Mouse (Mus musculus) midbrain, embryonic 16.5 days (tissue): ENCODE measurements around the gene Pacs2. TPM values are rescaled to one million over a fixed set of nuclear protein-coding genes. Genes with fewer than 3 reads are reported as not detected.

Source experiments
- ATAC-seq: fragments of 200-750 bp; cut with Nextera tagmentation; 2 replicates; pipeline ENCODE4 v1.8.0; 2017; ENCODE audit warnings: moderate TSS enrichment
- H3K27ac ChIP-seq: fragments of 300-500 bp; sonication (generic); 2 replicates; pipeline ENCODE4 v1.5.1; 2014; ENCODE audit warnings: mild to moderate bottlenecking, low read length, mixed read lengths
- H3K27me3 ChIP-seq: fragments of 300-500 bp; sonication (generic); 2 replicates; pipeline ENCODE4 v1.6.1; 2014; ENCODE audit warnings: low read depth, low read length, mixed read lengths; ENCODE audit not compliant: control insufficient read depth, insufficient read depth
- H3K36me3 ChIP-seq: fragments of 300-500 bp; sonication (generic); 2 replicates; pipeline ENCODE4 v1.6.1; 2014; ENCODE audit warnings: mild to moderate bottlenecking, low read length, moderate library complexity, mixed read lengths; ENCODE audit not compliant: control insufficient read depth, insufficient read depth
- H3K4me1 ChIP-seq: fragments of 300-500 bp; sonication (generic); 2 replicates; pipeline ENCODE4 v1.6.1; 2014; ENCODE audit warnings: mild to moderate bottlenecking, low read length, mixed read lengths; ENCODE audit not compliant: control insufficient read depth, insufficient read depth
- H3K4me2 ChIP-seq: fragments of 300-500 bp; sonication (generic); 2 replicates; pipeline ENCODE4 v1.6.1; 2014; ENCODE audit warnings: mild to moderate bottlenecking, low read length, mixed read lengths
- H3K4me3 ChIP-seq: fragments of 300-500 bp; sonication (generic); 2 replicates; pipeline ENCODE4 v1.5.1; 2014; ENCODE audit warnings: low read depth, mild to moderate bottlenecking, low read length, moderate library complexity, mixed read lengths
- H3K9ac ChIP-seq: fragments of 300-500 bp; sonication (generic); 2 replicates; pipeline ENCODE4 v1.6.1; 2014; ENCODE audit warnings: low read depth, low read length, mixed read lengths
- H3K9me3 ChIP-seq: fragments of 300-500 bp; sonication (generic); replicated peaks from 2 replicates; pipeline ENCODE4 v1.6.1; 2014; ENCODE audit warnings: mild to moderate bottlenecking, low read length, mixed read lengths; ENCODE audit not compliant: control insufficient read depth, poor library complexity, severe bottlenecking
- WGBS: fragments of 180-500 bp; shearing (Covaris S2); extraction: QIAGEN DNeasy Blood & Tissue Kit; methylation state at CpG from one replicate; pipeline ENCODE4 v1.1.7; 2014; 5-methylcytosine and 5-hydroxymethylcytosine counted together
- polyA plus RNA-seq: library from polyadenylated mRNA; unstranded; fragments of >200 nt; fragmentation: Nextera tagmentation; extraction: Ambion mirVana; gene quantifications from 2 replicates; pipeline ENCODE4 v1.2.1, GENCODE M21; 2015

Gene Pacs2
- polyA plus RNA-seq, 1 experiment from 2014 or later: 27.6 TPM

- no peak for ATAC-seq
- Histone ChIP-seq H3K4me3 (peak overlapping the region; percentile 100), H3K4me1 (peaks cover 30% of the 10 kb centered on the region), H3K27ac (no peak overlapping the region), H3K4me2 (peak overlapping the region; percentile 94), H3K36me3 (no peaks in the 10 kb centered on the region), H3K27me3 (no peaks in the 10 kb centered on the region), H3K9ac (peak overlapping the region; percentile 94), H3K9me3 (no peaks in the 10 kb centered on the region)
- WGBS: 36% methylated on average over 6 of the region's 6 CpGs
These were observed 85.3 kb downstream of the Pacs2 start for GRCm38 (mm10) chr12:113099470-113100237.

DNA sequence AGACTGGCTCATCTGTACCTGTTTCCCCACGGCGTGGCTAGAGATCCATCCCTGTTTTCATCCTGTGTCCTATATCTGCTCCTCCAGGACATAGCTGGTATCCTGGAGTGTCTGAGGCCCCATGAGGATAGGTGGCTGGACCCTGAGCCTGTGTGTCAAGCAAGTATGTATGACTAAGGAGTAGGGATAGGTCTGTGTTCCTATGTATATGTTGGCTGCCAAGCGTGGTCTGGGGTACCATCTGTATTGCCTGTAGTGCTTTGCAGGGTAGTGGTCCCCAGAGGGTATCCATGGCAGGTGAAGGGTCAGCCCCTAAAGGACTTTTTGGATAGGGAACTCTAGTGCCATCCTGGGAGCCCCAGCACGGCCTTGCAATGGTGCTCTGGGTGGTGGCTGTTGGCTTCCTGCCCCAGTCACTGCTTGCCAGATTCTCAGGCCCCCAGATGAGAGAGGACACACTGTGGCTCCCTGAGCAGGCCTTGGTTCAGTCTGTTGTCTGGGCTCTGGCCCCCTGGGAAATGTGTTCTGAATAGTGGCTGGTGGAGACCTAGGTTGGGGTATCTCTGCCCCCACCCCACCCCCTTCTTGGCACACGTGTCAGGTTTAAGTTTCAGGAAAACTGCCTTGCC is 86.3 kb downstream of the Pacs2 start:
- WGBS: 76% methylated on average over 5 of the region's 5 CpGs
- no peaks in the 10 kb centered on the region for H3K27me3 ChIP-seq
- H3K4me2 ChIP-seq: no peak overlapping the region; the same call in 1 of the 2 replicates
- no peaks in the 10 kb centered on the region for H3K36me3 ChIP-seq
- no peak overlapping the region for H3K4me3 ChIP-seq
- no peaks in the 10 kb centered on the region for H3K9me3 ChIP-seq
- no peak overlapping the region; the same call in 1 of the 2 replicates for H3K27ac ChIP-seq
- no peak overlapping the region for H3K9ac ChIP-seq
- no peak for ATAC-seq
- peaks cover 30% of the 10 kb centered on the region for H3K4me1 ChIP-seq

- peaks cover 30% of the 10 kb centered on the region for H3K4me1 ChIP-seq
These were observed 87.1 kb downstream of the Pacs2 start for GRCm38 (mm10) chr12:113101251-113101960.

GRCm38 (mm10) chr12:113102461-113102860 is 88.2 kb downstream of the Pacs2 start:
- peak overlapping the region; percentile 16; the same call in 1 of the 2 replicates for H3K9ac ChIP-seq
- no peaks in the 10 kb centered on the region for H3K27me3 ChIP-seq
- H3K4me3 ChIP-seq: no peak overlapping the region
- peaks cover 25% of the 10 kb centered on the region for H3K4me1 ChIP-seq
- H3K36me3 ChIP-seq: no peaks in the 10 kb centered on the region
- H3K9me3 ChIP-seq: no peaks in the 10 kb centered on the region; the same call in 1 of the 2 replicates
- no peak overlapping the region for H3K4me2 ChIP-seq
- ATAC-seq: peak; percentile 29; the same call in 1 of the 2 replicates
- WGBS: 53% methylated on average over 6 of the region's 6 CpGs
- H3K27ac ChIP-seq: no peak overlapping the region

More at GRCm38 (mm10) chr12:113101251-113101960, 87.1 kb downstream of the Pacs2 start:
- Histone ChIP-seq H3K36me3 (no peaks in the 10 kb centered on the region), H3K4me2 (no peak overlapping the region), H3K4me3 (no peak overlapping the region), H3K27me3 (no peaks in the 10 kb centered on the region), H3K9ac (no peak overlapping the region), H3K27ac (no peak overlapping the region), H3K9me3 (no peaks in the 10 kb centered on the region; the same call in 1 of the 2 replicates)
- WGBS: 79% methylated on average over 9 of the region's 9 CpGs
- ATAC-seq: no peak

GRCm38 (mm10) chr12:113103846-113104451 is 89.6 kb downstream of the Pacs2 start:
- Histone ChIP-seq H3K4me2 (no peak overlapping the region), H3K9me3 (no peaks in the 10 kb centered on the region; the same call in 1 of the 2 replicates), H3K27ac (no peak overlapping the region), H3K36me3 (no peaks in the 10 kb centered on the region), H3K4me3 (no peak overlapping the region), H3K4me1 (peaks cover 20% of the 10 kb centered on the region), H3K27me3 (no peaks in the 10 kb centered on the region), H3K9ac (no peak overlapping the region)
- WGBS: 83% methylated on average over 8 of the region's 8 CpGs
- ATAC-seq: no peak

GRCm38 (mm10) chr12:113106386-113106785 is 92.1 kb downstream of the Pacs2 start:
- no peak for ATAC-seq
- WGBS: 91% methylated on average over 6 of the region's 6 CpGs
- no peaks in the 10 kb centered on the region for H3K27me3 ChIP-seq
- no peaks in the 10 kb centered on the region for H3K36me3 ChIP-seq
- H3K27ac ChIP-seq: no peak overlapping the region
- no peaks in the 10 kb centered on the region; the same call in 1 of the 2 replicates for H3K4me1 ChIP-seq
- H3K9me3 ChIP-seq: no peaks in the 10 kb centered on the region; the same call in 1 of the 2 replicates
- no peak overlapping the region for H3K9ac ChIP-seq
- H3K4me3 ChIP-seq: no peak overlapping the region
- H3K4me2 ChIP-seq: no peak overlapping the region

DNA sequence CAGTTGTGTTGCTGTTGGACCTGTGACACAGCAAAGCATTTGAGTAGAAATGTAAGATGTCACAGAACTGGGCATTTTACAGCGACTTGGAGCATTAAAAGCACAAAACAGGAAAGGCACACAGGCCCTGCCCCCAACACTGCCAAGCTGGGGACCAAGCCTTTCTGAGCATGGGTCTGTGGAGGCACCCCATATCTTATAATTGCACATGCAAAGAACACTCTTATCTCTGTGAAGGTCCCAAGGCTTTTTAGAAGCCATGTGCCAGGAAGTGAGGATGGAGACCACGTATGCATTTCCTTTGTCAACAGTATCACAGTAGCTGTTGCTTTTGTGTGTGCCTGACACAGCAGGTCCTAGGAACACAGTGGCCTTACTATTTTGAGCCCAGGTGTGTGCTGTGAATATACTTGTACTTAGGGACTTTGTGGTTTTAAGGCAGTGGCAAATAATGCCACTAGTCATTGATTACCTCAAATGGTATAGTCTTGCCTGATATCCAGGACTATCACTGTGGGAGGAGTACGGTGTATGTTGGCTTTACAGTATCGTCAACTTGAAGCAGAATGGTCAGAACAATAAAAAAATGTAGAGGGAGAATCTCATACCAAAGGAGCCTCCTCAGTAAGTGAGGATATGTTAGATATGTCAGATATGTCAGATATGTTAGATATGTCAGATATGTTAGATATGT is 93.3 kb downstream of the Pacs2 start:
- Histone ChIP-seq H3K9me3 (no peaks in the 10 kb centered on the region; the same call in 1 of the 2 replicates), H3K9ac (no peak overlapping the region), H3K27me3 (no peaks in the 10 kb centered on the region), H3K36me3 (no peaks in the 10 kb centered on the region), H3K4me1 (no peaks in the 10 kb centered on the region; the same call in 1 of the 2 replicates), H3K4me2 (no peak overlapping the region), H3K27ac (no peak overlapping the region), H3K4me3 (no peak overlapping the region)
- no peak for ATAC-seq
- WGBS: 91% methylated on average over 4 of the region's 4 CpGs
